Mouse (Mus musculus) skeletal muscle tissue, postnatal 0 days (tissue): ENCODE data around the gene S100a13. TPM values are rescaled to one million over a fixed set of nuclear protein-coding genes. Genes with fewer than 3 reads are reported as not detected.

Experiments used
- polyA plus RNA-seq: library from polyadenylated mRNA; unstranded; fragments of >200 nt; fragmentation: Nextera tagmentation; extraction: Ambion mirVana; gene quantifications from 2 replicates; pipeline ENCODE4 v1.2.1, GENCODE M21; 2015

The S100a13 gene
- 55.8 and 71.4 TPM in 2 replicates for polyA plus RNA-seq

GRCm38 (mm10) chr3:90513796-90514590 lies at the start of gene S100a13, which contains the start of gene S100a1:
Gene S100a13, plus strand, starts transcription at chr3:90514435.
Gene S100a1, minus strand, starts transcription at chr3:90514392.

DNA sequence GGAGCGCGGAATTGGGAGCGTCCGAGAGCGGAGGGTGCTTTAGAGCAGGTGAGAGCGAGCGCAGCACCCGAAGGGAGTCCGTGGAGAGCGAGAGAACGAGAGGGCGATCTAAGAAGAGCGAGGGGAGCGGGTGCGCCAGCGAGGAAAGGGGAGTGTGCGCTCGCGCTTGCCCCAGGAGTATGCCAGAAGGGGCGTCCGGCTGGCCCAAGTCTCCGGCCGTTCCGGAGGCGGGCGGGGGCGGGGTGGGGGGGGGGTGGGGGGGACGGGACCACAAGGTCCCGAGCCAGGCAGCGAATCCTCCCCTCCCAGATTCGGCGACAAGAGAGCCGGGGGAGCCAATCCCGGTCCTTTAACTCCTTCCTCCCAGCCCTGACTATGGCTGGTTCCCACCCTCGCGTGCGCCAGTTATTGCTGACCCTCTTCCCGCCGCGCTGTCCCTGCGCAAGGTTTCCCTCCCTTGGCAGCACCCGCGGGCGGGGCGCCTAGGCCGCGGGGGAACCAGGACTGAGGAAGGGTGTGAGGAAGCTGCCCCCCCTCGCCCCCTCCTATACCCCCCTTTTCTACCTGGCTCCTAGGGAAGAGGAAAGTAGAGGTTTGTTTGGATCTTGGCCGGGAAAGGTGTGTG lies 48.4 kb upstream of the S100a13 start, which contains the start of gene Npr1:
Gene Npr1 (minus strand): TSS at position 181 of the 625 bp plus-strand sequence.

GRCm38 (mm10) chr3:90475831-90476611 lies 38.2 kb upstream of the S100a13 start, which contains the start of gene Ilf2:
Gene Ilf2, plus strand, starts transcription at chr3:90476126.

DNA sequence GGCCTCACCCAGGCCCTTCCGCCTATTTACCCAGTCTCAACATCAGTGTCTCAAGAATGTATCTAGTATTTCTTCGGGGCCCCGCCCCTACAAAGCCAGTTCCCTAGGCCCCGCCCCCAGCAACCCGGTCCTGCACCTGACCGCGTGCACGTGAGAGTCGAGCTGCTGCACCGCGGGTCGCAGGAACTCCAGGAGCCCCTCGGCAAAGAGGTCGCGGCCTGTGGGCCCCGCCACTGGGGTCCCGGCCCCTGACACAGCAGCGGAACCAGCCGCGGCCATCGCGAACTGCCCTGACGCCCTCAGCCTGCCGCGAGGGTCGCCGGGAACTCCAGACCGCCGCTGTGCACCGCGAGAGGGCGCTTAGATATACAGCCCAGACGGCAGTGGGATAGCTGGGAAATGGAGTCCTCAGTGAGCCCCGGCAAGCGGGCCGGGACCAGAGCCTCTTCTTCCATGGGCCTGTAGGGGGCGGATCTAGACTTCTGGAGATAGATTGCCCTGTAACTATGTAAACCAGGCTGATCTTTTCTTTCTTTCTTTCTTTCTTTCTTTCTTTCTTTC lies 23.5 kb upstream of the S100a13 start, which contains the start of gene Snapin:
Gene Snapin (minus strand): TSS at position 338 of the 561 bp plus-strand sequence.

DNA sequence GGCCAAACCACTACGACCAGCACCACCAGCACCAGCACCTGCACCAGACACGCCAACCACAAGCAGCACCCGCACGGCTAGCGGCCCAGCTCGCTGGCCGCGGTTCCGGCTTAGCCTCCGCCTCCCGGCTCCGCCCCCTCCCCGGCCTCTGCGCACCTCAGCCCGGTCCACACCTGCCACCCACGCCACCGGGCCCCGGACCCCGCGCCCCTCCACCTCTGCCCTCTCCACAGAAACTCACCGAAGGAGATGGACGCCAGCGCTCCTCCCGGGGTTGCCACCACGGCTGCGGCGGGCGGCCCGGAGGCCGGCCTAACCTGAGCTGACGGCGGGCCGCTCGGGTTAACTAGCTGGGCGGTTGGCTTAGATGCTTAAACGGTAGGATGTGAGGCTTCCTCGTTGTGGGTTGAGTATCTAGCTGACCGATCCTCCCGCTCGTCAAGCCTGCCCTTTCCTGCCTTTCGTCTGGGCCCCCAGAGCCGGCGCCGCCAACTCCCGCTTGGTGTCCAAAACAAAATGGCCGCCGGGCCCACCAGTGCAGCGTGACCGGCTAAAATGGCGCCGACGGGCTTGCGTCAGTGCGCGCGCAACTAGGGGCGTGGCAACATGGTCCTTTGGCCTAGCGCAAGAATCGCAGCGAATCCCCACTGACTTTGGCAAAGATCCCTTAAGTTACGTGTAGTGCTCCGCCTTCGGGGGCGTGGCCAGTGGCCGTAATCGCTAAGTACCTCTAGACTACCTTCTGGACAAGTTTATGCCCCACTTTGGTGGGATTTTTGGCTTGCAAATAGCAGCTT lies 5.1 kb upstream of the S100a13 start, which contains the start of gene Chtop:
Gene Chtop (minus strand): TSS at position 549 of the 797 bp plus-strand sequence.

GRCm38 (mm10) chr3:90526580-90526979 lies 12.3 kb downstream of the S100a13 start, which contains the start of gene S100a14:
Gene S100a14, plus strand, starts transcription at chr3:90526856.

GRCm38 (mm10) chr3:90537141-90537904 lies 23.1 kb downstream of the S100a13 start, which contains the start of gene S100a16:
Gene S100a16, plus strand, starts transcription at chr3:90537254.

DNA sequence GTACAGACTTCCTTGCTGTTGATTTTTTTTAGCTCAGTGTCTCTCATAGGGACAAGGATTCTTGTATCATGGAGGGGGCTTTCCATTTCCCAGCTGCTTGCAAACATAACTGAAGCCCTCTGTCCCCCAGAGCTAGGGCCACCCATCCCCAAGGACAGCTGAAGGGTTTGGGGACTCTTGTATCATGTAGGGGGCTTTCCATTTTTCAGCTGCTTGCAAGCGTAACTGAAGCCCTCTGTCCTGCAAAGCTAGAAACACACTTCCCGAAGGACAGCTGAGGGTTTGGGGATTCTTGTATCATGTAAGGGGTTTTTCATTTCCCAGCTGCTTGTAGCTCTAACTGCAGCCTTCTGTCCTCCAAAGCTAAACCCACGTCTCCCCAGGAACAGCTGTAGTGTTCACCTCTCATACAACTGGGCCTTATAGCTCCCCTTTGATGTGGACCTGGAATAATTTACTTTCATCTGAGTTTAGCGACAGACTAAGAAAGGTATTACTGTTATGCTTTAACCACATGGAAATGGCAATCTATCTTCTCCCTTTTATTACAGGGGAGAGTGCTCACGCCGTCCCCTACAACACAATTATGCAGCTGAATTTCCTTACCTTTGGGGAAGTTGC lies 45.9 kb downstream of the S100a13 start, which contains the start of gene S100a3:
Gene S100a3 (plus strand): TSS at position 571 of the 621 bp plus-strand sequence.

Other genes starting within 250 kb of the S100a13 start
- 5.1 and 5.5 TPM in 2 replicates for gene Dennd4b, start 249.2 kb upstream of the S100a13 start, polyA plus RNA-seq
- gene Gatad2b, start 221.3 kb upstream of the S100a13 start, polyA plus RNA-seq: 5.7 and 6.3 TPM in 2 replicates
- 2.9 and 4.0 TPM in 2 replicates for gene Slc27a3, start 124.5 kb upstream of the S100a13 start, polyA plus RNA-seq
- gene Ints3, start 80.8 kb upstream of the S100a13 start, polyA plus RNA-seq: 9.1 and 9.9 TPM in 2 replicates
- 7.6 and 8.8 TPM in 2 replicates for gene Npr1, start 48.6 kb upstream of the S100a13 start, polyA plus RNA-seq
- 58.2 and 62.9 TPM in 2 replicates for gene Ilf2, start 38.3 kb upstream of the S100a13 start, polyA plus RNA-seq
- gene Snapin, start 23.4 kb upstream of the S100a13 start, polyA plus RNA-seq: 118 and 120 TPM in 2 replicates
- gene Chtop, start 4.9 kb upstream of the S100a13 start, polyA plus RNA-seq: 66.7 and 74.5 TPM in 2 replicates
- 49.4 and 84.8 TPM in 2 replicates for gene S100a1, start within 50 bp of the S100a13 start, polyA plus RNA-seq
- gene S100a14, start 12.4 kb downstream of the S100a13 start, polyA plus RNA-seq: 4.5 TPM in 1 of 2 replicates, not detected in the other
- 130 and 181 TPM in 2 replicates for gene S100a16, start 22.8 kb downstream of the S100a13 start, polyA plus RNA-seq
- 1.2 TPM in 2 replicates for gene S100a3, start 46.1 kb downstream of the S100a13 start, polyA plus RNA-seq
- not detected in 2 replicates for gene S100a2, start 75.8 kb downstream of the S100a13 start, polyA plus RNA-seq
- not detected in 2 replicates for gene Gm42674, start 87.5 kb downstream of the S100a13 start, polyA plus RNA-seq
- 14.1 and 14.6 TPM in 2 replicates for gene S100a4, start 89.3 kb downstream of the S100a13 start, polyA plus RNA-seq
- gene S100a5, start 94.1 kb downstream of the S100a13 start, polyA plus RNA-seq: not detected in 2 replicates
- 205 and 259 TPM in 2 replicates for gene S100a6, start 98.4 kb downstream of the S100a13 start, polyA plus RNA-seq
- gene S100a7a, start 139.6 kb downstream of the S100a13 start, polyA plus RNA-seq: not detected in 2 replicates
- 18.5 and 28.7 TPM in 2 replicates for gene S100a8, start 154.5 kb downstream of the S100a13 start, polyA plus RNA-seq
- 8.7 and 17.2 TPM in 2 replicates for gene S100a9, start 181.3 kb downstream of the S100a13 start, polyA plus RNA-seq
- gene Pglyrp4, start 212.5 kb downstream of the S100a13 start, polyA plus RNA-seq: 0.15 TPM in 1 of 2 replicates, not detected in the other